Mouse (Mus musculus): Measurements from ENCODE around the gene Clasp2. TPM values are rescaled to one million over a fixed set of nuclear protein-coding genes. Genes with fewer than 3 reads are reported as not detected.
"Not testable (repeated sequence)": the region's sequence is repeated elsewhere in the genome, so short reads cannot be mapped to it uniquely, and the experiment has no call there.

Gene Clasp2
- polyA plus RNA-seq, 1 experiment from 2014 or later: 113 TPM

GRCm38 (mm10) chr9:113837461-113837860 lies 96.2 kb downstream of the Clasp2 start:
- Histone ChIP-seq H3K4me2 (no peak overlapping the region), H3K4me1 (replicated peaks) (no peaks in the 10 kb centered on the region), H3K36me3 (peaks cover 15% of the 10 kb centered on the region), H3K27me3 (no peaks in the 10 kb centered on the region), H3K9me3 (no peaks in the 10 kb centered on the region), H3K9ac (no peak overlapping the region), H3K4me3 (no peak overlapping the region), H3K27ac (no peak overlapping the region)
- WGBS: 90% methylated on average over 5 of the region's 5 CpGs
- no peak for ATAC-seq (ENCODE audit: low FRiP score)

- no peaks in the 10 kb centered on the region for H3K27me3 ChIP-seq
- H3K9me3 ChIP-seq: no peaks in the 10 kb centered on the region
- H3K36me3 ChIP-seq: peaks cover 43% of the 10 kb centered on the region
- H3K4me1 ChIP-seq (replicated peaks): no peaks in the 10 kb centered on the region
- no peak overlapping the region for H3K4me3 ChIP-seq
- no peak for ATAC-seq (ENCODE audit: low FRiP score)
- no peak overlapping the region for H3K9ac ChIP-seq
- 96% methylated on average over 4 of the region's 4 CpGs for WGBS
- no peak overlapping the region for H3K27ac ChIP-seq
- H3K4me2 ChIP-seq: no peak overlapping the region
These were observed 102.8 kb downstream of the Clasp2 start for GRCm38 (mm10) chr9:113844029-113844428.

- WGBS: 96% methylated on average over 3 of the region's 3 CpGs
- peaks cover 63% of the 10 kb centered on the region for H3K36me3 ChIP-seq
These were observed 114.2 kb downstream of the Clasp2 start for GRCm38 (mm10) chr9:113855441-113855840.

GRCm38 (mm10) chr9:113857281-113857928 lies 116.1 kb downstream of the Clasp2 start:
- Histone ChIP-seq H3K9ac (no peak overlapping the region), H3K27me3 (no peaks in the 10 kb centered on the region), H3K27ac (no peak overlapping the region), H3K4me1 (replicated peaks) (no peaks in the 10 kb centered on the region), H3K4me2 (no peak overlapping the region), H3K4me3 (no peak overlapping the region), H3K36me3 (peaks cover 62% of the 10 kb centered on the region), H3K9me3 (no peaks in the 10 kb centered on the region)
- no peak for ATAC-seq (ENCODE audit: low FRiP score)
- WGBS: 89% methylated on average over 8 of the region's 8 CpGs

More at GRCm38 (mm10) chr9:113855441-113855840, 114.2 kb downstream of the Clasp2 start:
- H3K4me2 ChIP-seq: no peak overlapping the region
- H3K9me3 ChIP-seq: no peaks in the 10 kb centered on the region
- no peak for ATAC-seq (ENCODE audit: low FRiP score)
- no peak overlapping the region for H3K27ac ChIP-seq
- no peaks in the 10 kb centered on the region for H3K4me1 ChIP-seq (replicated peaks)
- no peaks in the 10 kb centered on the region for H3K27me3 ChIP-seq
- no peak overlapping the region for H3K9ac ChIP-seq
- no peak overlapping the region for H3K4me3 ChIP-seq

- no peak overlapping the region for H3K4me2 ChIP-seq
- H3K4me1 ChIP-seq (replicated peaks): no peaks in the 10 kb centered on the region
- no peak overlapping the region for H3K9ac ChIP-seq
- no peak for ATAC-seq (ENCODE audit: low FRiP score)
- no peak overlapping the region for H3K4me3 ChIP-seq
- peaks cover 62% of the 10 kb centered on the region for H3K36me3 ChIP-seq
- no peaks in the 10 kb centered on the region for H3K27me3 ChIP-seq
- no peak overlapping the region for H3K27ac ChIP-seq
- H3K9me3 ChIP-seq: no peaks in the 10 kb centered on the region
- 92% methylated on average over 5 of the region's 5 CpGs for WGBS
These were observed 116.7 kb downstream of the Clasp2 start for GRCm38 (mm10) chr9:113857929-113858440.

GRCm38 (mm10) chr9:113859420-113859819 lies 118.1 kb downstream of the Clasp2 start:
- no peaks in the 10 kb centered on the region for H3K4me1 ChIP-seq (replicated peaks)
- H3K4me3 ChIP-seq: no peak overlapping the region
- no peaks in the 10 kb centered on the region for H3K9me3 ChIP-seq
- no peak overlapping the region for H3K9ac ChIP-seq
- 96% methylated on average over 5 of the region's 5 CpGs for WGBS
- no peak overlapping the region for H3K4me2 ChIP-seq
- no peak overlapping the region for H3K27ac ChIP-seq
- no peak for ATAC-seq (ENCODE audit: low FRiP score)
- peaks cover 60% of the 10 kb centered on the region for H3K36me3 ChIP-seq
- H3K27me3 ChIP-seq: no peaks in the 10 kb centered on the region

- no peak overlapping the region for H3K4me2 ChIP-seq
- no peak overlapping the region for H3K9ac ChIP-seq
- 89% methylated on average over 5 of the region's 5 CpGs for WGBS
- no peak overlapping the region for H3K4me3 ChIP-seq
- ATAC-seq (ENCODE audit: low FRiP score): no peak
- no peaks in the 10 kb centered on the region for H3K4me1 ChIP-seq (replicated peaks)
- H3K9me3 ChIP-seq: no peaks in the 10 kb centered on the region
- peaks cover 53% of the 10 kb centered on the region for H3K36me3 ChIP-seq
- H3K27ac ChIP-seq: no peak overlapping the region
- H3K27me3 ChIP-seq: no peaks in the 10 kb centered on the region
These were observed 122.2 kb downstream of the Clasp2 start for GRCm38 (mm10) chr9:113863370-113863999.

GRCm38 (mm10) chr9:113867951-113868350 lies 126.7 kb downstream of the Clasp2 start:
- Histone ChIP-seq H3K4me3 (no peak overlapping the region), H3K9me3 (no peaks in the 10 kb centered on the region), H3K27ac (no peak overlapping the region), H3K4me1 (replicated peaks) (no peaks in the 10 kb centered on the region), H3K9ac (no peak overlapping the region), H3K4me2 (no peak overlapping the region), H3K36me3 (peaks cover 65% of the 10 kb centered on the region), H3K27me3 (no peaks in the 10 kb centered on the region)
- no peak for ATAC-seq (ENCODE audit: low FRiP score)
- WGBS: 93% methylated on average over 5 of the region's 5 CpGs

- Histone ChIP-seq H3K27ac (no peak overlapping the region), H3K4me1 (replicated peaks) (no peaks in the 10 kb centered on the region), H3K9me3 (no peaks in the 10 kb centered on the region), H3K4me2 (no peak overlapping the region), H3K27me3 (no peaks in the 10 kb centered on the region), H3K36me3 (peaks cover 90% of the 10 kb centered on the region), H3K4me3 (no peak overlapping the region), H3K9ac (no peak overlapping the region)
- no peak for ATAC-seq (ENCODE audit: low FRiP score)
- 97% methylated on average over 3 of the region's 3 CpGs for WGBS
These were observed 153.6 kb downstream of the Clasp2 start for GRCm38 (mm10) chr9:113894903-113895302.

- H3K27ac ChIP-seq: no peak overlapping the region
- WGBS: 88% methylated on average over 4 of the region's 4 CpGs
These were observed 161.9 kb downstream of the Clasp2 start for GRCm38 (mm10) chr9:113903136-113903535.

GRCm38 (mm10) chr9:113904315-113904714 lies 163.0 kb downstream of the Clasp2 start:
- 97% methylated on average over 6 of the region's 6 CpGs for WGBS

More at GRCm38 (mm10) chr9:113903136-113903535, 161.9 kb downstream of the Clasp2 start:
- H3K9me3 ChIP-seq: no peaks in the 10 kb centered on the region
- ATAC-seq (ENCODE audit: low FRiP score): no peak
- H3K9ac ChIP-seq: no peak overlapping the region
- H3K27me3 ChIP-seq: no peaks in the 10 kb centered on the region
- H3K4me3 ChIP-seq: no peak overlapping the region
- H3K4me2 ChIP-seq: no peak overlapping the region
- no peaks in the 10 kb centered on the region for H3K4me1 ChIP-seq (replicated peaks)
- H3K36me3 ChIP-seq: peaks cover 94% of the 10 kb centered on the region

GRCm38 (mm10) chr9:113915789-113916188 lies 174.5 kb downstream of the Clasp2 start:
- no peaks in the 10 kb centered on the region for H3K4me1 ChIP-seq (replicated peaks)
- no peaks in the 10 kb centered on the region for H3K27me3 ChIP-seq
- H3K36me3 ChIP-seq: peaks cover 75% of the 10 kb centered on the region
- H3K4me3 ChIP-seq: no peak overlapping the region
- no peaks in the 10 kb centered on the region for H3K9me3 ChIP-seq
- no peak for ATAC-seq (ENCODE audit: low FRiP score)
- no peak overlapping the region for H3K4me2 ChIP-seq
- 97% methylated on average over 5 of the region's 5 CpGs for WGBS
- H3K27ac ChIP-seq: no peak overlapping the region
- no peak overlapping the region for H3K9ac ChIP-seq

More at GRCm38 (mm10) chr9:113904315-113904714, 163.0 kb downstream of the Clasp2 start:
- not testable (repeated sequence) for H3K9me3 ChIP-seq; H3K4me3 ChIP-seq; H3K27me3 ChIP-seq; ATAC-seq (ENCODE audit: low FRiP score); H3K27ac ChIP-seq; H3K4me2 ChIP-seq; H3K4me1 ChIP-seq (replicated peaks); H3K9ac ChIP-seq
- H3K36me3 ChIP-seq: peaks cover 94% of the 10 kb centered on the region

GRCm38 (mm10) chr9:113922677-113923076 lies 181.4 kb downstream of the Clasp2 start:
- Histone ChIP-seq H3K9me3 (no peaks in the 10 kb centered on the region), H3K36me3 (peaks cover 57% of the 10 kb centered on the region), H3K4me2 (no peak overlapping the region), H3K4me3 (no peak overlapping the region), H3K9ac (no peak overlapping the region), H3K27me3 (no peaks in the 10 kb centered on the region), H3K4me1 (replicated peaks) (no peaks in the 10 kb centered on the region), H3K27ac (no peak overlapping the region)
- 98% methylated on average over 5 of the region's 5 CpGs for WGBS
- ATAC-seq (ENCODE audit: low FRiP score): no peak
